Mouse (Mus musculus): ENCODE data around the gene Zcchc8.
"Not testable (repeated sequence)": the region's sequence is repeated elsewhere in the genome, so short reads cannot be mapped to it uniquely, and the experiment has no call there.

Gene Zcchc8

DNA sequence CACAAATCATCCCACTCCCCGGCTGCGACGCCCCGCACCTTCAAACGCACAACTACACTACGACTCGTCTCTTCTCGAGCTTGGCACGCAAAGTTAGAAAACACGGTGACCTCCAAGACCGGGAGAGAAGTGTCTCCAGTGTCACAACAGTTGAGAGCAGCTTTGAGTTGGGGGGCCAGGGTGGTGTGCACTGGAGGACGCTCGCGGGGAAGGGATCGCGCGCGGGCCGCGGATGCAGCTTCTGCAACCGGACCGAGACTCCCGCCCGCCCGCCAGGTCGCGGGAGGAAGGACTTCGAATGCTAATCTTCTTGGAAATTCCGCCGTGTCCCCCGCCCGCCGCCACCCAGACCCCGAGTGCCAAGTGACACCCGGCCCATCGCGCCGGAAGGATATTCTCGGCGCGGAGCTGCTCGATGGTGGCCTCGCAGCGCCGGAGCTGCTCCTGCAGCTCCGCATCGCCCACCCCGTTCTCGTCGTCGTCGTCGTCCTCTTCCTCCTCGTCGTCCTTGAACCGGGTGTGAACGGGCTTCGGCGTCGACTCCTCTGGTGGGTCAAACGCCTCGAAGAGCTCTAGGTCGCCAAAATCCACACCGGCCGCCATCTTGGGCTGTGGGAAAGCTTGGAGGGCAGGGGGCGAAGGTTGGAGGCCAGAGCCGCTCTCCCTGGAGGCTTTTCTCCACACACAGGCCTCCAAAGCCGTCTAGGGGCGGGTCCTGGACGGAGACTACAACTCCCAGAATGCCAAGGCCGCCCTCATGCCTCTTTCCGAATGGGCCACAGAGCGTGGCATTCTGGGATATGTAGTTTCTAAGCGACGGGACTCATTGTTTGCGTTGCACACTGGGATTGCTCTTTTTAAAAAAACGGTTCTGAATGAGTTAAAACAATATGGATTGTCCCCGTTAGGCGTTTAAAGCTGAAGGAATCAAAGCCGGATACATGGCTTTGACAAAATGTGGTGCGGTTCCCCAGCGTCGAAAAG is at the start of gene Zcchc8:
TSS of gene Zcchc8 (minus strand) at position 773 of the 984 bp plus-strand sequence.
- DNase-seq = peak; percentile 94 to 95

DNA sequence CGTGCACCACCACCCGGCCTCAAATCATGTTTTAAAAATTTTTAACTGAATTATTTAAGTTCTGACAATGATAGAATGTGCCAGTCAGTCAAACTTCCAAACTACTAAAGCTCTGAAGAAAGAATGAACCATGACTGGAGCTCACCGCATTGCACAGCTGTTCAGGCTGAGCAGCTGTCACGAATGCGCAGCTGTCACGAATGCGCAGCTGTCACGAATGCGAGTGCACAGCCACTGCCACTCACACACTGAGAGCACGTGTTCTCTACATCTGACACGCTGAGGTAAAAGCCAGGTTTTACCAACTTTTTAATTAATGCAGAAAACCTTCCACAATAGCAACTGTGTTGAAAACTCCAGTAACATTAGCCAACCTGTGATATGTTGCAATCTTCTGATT is 45.6 kb upstream of the Zcchc8 start:
- not testable (repeated sequence) for DNase-seq

DNA sequence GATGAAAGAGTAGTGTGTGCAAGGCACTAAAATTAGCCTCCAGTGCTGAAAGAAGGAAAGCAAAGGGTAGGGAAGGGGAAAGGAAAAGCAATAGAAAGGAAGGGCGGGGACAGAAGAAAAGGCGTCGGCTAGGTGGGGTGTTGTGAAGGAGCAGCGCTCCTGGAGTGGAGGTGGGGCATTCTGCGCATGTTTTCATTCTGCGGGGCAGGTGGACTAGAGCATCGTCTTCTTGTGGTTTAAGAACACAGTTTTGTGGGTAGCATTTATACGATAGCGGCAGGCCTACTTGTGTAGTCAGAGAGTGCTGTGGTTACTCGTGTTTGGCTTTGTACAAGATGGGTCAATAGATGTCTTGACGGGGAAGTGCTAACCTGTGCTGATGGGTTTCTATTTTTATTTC is 44.6 kb upstream of the Zcchc8 start:
- no peak for DNase-seq

DNA sequence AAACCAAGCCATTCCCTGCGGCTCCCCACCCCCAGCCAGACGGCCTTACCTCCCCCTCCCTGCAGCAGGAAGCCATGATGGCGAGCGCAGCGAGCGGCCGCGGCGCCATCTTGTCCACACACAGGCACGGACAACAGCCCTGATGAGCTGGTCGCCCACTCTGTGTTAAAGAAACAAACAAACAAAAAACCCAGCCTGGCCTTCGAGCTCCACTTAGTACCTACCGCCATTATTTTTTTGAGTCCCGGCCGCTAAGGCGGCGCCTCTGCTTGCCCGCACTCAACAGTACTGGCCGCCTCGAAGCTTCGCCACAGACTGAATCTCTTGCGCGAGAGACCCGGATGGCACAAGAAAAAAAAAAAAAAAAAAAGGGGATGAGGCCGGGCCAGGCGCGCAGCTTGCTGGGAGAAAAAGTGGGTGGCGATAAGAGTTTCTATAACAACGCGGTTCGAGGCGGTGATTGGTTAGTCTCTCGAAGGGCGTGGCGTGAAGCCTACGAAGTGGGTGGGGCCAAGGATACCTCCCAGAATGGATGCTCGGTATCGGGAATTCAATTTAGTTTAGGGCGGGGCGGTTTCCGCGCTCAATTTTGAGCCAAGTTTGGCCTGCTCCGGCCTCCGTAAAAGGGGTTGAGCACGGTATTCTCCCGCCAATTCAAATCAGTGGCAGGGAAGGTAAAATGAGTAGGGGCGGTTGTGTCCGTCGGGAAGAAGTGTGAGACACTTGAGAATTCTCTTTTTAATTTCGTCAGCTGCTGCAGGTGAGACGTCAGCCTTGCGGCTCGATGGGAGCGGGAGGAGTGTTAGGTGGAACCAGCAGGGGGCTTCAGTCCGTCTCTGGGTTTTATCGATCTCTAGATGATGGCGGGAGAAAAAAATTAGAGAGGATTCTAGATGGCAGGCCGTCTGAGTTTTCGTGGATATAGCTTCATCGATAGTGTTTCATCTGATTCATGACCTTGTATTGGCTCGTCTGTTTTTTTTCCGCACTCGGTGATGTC is 28.5 kb upstream of the Zcchc8 start, which contains the start of the genes Rsrc2 and Kntc1:
TSS of gene Rsrc2 (minus strand) at position 350 of the 1,000 bp plus-strand sequence.
TSS of gene Kntc1 (plus strand) at position 652 of the 1,000 bp plus-strand sequence.
- DNase-seq = peak; percentile 98 to 99

DNA sequence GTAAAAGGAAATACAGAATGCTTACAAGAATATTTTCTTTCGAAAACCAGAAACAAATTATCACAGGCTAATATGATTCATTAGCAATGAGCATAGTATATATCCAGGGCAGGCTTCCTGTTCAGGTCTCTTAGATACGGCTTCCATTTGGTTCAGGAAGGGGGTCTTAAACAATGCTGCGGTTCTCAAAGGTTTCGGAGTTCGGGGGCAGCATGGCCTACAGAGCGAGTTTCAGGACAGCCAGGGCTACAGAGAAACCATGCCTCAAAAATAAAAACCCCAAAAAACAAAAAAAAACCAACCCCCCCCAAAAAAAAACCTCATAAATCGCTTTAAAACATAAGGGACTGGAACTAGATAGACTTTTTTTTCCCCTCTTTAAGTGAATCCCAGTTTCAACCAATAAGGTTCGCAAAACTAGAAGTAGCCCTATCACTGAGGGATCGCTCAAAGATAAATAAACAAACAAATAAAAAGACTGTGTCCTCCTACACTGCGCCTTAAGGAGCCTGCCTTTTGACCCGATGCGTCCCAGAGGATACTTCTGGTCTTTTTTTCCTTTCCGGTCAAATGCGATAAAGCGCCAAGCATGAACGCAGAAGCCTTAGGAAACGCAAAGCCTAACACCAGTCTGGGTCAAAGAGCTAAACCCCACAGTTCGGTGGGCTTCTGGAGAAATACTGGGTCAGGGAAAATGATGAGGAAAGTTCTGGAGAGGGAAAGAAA is 27.6 kb upstream of the Zcchc8 start:
- no peak for DNase-seq

DNA sequence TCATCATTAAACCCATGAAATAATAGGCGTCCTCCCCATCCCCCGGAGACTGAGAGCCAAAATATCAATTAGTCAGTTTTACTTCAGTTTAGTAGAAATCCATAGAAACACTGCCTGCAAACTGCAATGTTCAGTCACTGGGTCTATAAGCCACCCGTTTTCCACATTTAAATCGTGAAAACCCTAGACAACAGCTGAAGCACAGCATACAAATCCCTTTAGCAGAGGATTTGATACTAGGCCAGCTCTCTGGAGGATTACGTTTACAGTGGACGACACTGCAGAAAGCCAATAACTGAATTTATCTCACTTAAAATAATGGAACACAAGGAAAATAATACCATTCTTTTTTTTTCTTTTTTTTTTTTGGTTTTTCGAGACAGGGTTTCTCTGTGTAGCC is 26.7 kb upstream of the Zcchc8 start:
- DNase-seq = no peak

DNA sequence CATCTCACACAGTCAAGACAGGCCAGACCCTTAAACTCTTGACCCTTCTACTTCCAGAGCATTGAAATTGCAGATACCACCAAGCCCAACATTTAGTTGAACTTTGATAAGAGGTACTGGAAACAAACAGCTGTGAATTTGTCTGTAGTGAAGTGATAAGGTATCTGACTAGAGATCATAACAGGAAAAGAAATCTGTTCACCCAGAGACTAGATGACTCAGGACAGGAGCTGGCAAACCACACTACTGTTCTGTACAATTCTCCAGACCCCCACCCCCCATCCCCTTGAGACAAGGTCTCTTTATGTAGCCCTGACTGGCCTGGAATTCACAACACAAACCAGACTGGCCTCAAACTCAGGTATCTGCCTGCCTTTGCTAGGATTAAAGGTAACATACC is 25.4 kb upstream of the Zcchc8 start:
- DNase-seq = no peak

DNA sequence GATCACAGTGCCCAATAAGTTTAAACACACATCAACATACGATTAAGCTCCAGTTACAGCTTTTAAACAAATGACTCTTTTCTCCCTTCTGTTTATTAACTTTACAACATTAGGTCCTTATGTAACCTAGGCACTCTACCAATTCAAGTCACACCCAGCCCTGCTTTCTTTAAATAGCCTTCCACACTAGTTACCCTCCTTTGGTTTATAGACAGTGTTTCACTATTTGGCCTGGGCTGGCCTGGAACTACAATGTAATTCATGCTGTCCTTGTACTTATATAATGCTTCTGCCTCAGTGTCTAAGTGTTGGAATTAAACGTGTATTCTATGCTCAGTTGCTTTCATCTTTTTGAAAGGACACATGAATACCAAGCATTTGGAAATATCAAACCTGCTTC is 23.5 kb upstream of the Zcchc8 start:
- DNase-seq = no peak

DNA sequence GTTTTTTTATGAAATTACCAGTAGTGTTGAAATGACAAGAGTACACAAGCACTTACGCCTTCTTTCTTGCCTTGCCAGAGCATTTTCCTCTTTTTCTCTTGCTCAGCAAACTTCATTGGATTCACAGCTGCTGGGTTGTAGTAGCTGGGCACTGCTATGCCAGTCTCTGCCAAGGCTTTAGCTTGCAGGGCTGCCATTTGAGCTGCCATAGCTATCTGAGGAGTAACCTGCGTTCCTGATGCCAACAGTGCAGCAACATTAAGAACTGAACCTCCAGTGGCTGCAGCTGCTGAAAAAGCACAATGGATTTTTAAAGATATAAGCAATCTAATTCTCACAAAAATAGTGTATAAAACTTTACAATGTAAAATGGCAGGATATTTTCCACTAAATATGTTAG is 10.1 kb upstream of the Zcchc8 start:
- DNase-seq = no peak

DNA sequence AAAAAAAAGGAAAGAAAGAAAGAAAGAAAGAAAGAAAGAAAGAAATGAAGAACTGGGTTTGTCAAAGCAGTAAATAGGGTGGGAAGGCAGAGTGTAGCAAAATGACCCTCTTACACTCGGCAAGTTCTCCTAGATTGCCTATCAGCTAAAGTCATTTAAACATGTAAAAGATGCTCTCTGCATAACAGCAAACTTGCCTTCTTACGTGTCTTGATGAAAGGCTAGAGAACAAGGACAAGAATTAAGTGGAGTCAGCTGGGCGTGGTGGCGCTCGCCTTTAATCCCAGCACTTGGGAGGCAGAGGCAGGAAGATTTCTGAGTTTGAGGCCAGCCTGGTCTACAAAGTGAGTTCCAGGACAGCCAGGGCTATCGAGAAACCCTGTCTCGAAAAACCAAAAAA is 2.9 kb upstream of the Zcchc8 start:
- DNase-seq = not testable (repeated sequence)

DNA sequence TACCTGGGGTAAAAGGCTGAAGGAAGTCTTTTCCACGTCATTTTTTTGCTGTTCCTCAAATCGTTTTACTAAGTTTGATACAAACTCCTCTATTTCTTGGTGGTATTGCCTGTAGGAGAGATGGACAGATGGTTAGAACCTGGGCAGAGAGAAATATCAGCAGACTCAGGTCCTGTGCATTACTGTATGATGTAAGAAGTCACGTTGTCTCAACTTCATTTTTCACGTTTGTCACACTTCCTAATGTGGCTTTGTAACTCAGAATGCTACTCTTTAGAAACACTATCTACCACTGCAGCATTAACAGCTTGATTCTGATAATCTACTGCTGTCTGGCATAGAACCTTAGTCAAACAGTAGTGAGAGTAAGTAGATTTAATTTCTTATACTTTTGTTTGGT is 6.3 kb downstream of the Zcchc8 start:
- no peak for DNase-seq

DNA sequence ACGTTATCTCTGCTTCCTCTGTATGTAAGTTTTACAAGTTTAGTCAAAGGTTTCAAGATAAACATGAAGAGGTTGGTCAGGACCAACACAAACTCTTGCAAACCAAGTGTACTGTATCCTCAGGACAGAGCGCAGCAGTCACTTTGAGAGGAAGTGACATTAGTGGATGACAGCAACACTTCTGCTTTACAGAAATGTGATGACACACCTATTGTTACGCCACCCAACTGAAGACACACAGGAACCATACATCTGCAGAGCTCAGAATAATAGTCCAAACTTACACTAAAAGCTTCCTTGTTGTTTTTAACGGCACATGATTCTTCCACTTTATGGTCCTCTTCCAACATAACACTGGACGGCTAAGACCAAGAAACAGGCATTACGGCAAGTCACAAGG is 7.1 kb downstream of the Zcchc8 start:
- no peak for DNase-seq

DNA sequence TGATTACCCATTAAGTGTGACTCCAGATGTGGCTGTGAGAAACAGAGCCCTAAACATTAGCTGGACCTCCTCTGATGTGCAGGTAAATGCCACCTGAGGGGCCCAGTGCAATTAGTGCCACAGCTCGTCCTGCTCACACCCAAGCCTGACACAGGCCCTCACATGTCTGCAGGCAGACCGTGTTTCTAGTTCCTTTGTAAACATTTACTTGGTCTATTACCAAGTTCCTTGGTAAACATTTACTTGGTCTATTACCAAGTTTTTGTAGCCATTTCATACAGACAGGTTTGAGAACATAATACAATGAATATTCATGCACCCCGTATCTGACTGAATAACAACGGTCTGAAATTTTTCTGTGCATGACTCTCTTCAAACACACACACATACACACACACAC is 11.3 kb downstream of the Zcchc8 start:
- no peak for DNase-seq

DNA sequence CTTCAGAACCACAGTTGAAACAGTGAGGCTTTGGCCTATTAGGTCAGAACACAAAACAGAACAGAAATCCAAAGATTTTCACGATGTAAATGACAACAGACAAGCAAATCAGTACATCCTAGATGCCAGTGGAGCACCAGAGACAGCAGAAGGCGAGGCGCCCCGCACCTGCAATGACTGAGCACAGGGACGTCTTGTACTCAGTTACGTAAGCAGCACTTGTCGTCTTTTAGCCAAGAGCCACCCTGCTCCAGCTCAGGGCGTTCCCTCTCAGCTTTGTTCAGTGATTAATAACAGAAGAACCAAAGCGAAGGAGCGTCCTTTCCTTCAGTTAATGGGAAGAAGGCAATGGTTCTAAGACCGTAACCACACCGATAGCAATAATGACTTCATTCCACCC is 12.3 kb downstream of the Zcchc8 start:
- DNase-seq = no peak

DNA sequence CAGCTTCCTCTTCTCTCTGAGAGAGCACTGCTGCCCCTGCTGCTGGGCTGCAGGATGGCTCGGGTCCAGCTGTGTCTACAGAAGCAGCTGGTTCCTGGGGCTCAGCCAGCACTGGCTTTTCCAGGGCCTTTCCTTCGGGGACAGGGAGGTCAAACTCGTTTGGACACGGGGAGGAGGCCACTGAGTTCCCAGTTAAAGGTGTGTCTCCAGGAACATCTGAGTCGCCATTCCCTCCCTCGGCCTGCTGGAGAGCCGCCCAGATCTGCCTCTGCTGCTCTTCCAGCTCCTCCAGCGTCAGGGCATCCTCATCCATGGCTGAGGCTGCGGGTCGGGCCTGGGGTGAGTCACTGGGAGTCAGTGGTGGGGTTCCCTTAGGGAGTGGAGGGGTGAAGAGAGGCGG is 20.3 kb downstream of the Zcchc8 start:
- DNase-seq = peak; percentile 33 to 59

DNA sequence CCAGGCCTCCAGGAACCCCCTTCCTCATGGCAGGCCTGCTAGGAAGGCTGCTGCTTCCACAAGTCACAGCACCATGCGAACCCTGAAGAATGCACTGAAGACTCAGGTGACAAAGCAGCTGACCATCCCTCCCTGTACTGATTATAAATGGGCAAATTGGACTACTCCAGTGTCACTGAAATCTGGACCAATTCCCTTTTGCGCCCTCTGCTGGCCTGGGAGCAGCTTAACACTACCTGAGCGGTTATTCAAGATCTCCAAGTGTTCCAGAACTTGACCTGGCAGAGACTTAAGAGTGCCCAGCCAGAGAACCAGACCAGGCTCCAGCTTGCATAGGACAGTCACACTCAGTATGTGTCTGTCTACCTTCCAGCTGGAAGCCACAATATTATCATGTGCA is 21.7 kb downstream of the Zcchc8 start:
- DNase-seq = peak; percentile 86 to 91

DNA sequence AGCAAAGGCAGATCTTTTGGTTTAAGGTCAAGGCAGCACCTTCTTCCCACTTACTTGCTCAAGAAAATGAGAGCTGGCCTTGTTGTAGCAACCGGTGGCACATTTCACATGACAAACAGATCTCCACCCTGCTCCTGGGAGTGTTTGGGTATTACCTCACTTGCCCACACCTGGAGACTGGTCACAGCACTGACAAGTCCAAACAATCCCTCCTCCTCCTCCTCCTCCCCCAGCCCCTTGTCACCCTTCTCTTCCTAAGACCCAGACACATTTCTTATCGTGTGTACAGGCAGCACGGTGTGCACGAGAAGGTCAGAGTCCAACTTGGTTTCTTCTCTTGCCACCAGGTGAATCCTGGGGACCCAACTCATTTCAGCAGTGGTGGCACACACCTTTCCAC is 23.9 kb downstream of the Zcchc8 start:
- DNase-seq = no peak

DNA sequence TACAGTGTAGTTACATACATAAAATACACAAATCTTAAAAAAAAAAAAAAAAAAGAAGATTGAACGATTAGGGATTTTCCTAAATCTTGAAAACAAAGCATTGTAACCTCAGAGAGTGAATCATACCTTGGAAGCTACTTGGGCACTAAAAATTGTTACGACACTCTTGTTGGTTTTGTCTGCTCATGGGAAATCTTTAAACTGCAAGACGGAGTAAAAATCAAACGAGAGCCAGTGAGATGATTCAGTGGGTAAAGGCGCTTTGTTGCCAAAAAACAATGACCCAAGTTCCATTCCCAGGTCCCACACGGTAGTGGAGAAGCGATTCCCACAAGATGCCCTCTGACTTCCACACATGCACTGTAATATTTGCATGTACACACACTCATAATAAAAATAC is 24.7 kb downstream of the Zcchc8 start:
- DNase-seq = no peak

DNA sequence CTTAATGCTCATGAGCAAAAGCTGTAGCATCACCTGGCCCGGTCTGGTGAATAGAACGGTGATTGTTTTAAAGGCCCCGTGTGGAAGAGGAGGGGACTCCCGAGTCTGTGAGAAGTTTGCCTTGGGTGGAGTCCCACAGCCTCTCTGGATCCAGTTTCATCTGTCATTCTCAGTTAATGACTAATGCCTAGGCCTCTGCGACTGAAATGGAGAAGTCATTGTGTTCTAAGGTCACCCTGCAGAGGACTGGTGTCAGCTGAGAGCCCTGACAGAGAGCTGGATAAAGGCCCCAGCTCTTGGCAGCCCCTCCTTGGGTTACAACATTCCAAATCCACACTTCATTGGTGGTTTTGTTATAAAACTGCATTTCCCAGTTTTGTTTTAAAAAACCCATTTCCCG is 26.4 kb downstream of the Zcchc8 start:
- no peak for DNase-seq

DNA sequence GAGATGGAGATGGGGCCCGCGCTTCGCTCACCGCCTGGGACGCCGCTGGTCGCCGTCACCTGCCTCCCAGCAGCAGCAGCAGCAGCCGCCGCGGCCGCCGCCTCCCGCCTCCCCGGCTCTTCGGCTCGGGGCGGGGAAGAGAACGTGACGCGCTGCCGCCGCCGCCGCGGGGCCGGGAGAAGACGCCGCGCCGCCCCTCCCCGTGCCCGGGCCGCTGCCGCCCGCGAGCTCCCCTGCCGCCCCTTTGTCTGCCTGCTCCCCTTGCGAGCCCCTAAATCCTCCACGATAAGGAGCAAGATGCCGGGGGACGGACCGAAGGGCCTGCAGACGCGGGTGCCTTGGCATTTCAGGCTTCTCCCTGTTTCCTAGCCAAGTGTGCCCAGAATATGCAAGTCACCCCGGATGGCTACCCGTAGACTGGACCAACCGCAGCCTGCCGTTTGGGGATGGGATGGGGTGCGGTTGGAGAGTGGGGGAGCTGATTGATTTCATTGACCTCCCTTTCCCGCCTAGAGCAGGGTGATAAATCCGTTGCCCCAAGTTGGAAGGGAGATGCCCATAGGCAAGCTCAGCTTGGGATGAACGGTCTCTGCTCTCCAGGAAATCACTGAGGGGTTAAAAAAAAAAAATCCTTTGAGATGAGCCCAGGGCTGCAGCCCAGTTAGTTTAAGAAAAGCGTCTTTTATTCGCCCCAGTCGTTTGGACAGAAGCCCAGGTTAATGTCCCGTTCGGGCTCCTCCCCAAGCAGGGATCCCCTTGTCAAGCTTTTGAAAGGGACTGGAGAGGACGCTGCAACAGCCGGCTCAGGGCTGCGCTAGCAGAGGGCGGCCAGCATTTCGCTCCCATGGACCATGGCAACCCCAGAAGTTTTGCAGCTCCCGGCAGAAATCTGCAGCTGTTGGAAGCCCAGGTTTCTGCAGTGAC is 36.4 kb downstream of the Zcchc8 start, which contains the start of gene Clip1:
TSS of gene Clip1 (minus strand) at position 398 of the 924 bp plus-strand sequence.
- DNase-seq = peak; percentile 85 to 88

Data from cerebellum, postnatal 25 days (tissue).